Mouse (Mus musculus) right cerebral cortex, postnatal 10 days (tissue): ENCODE results near the gene Krt87.

Experiments used
- DNase-seq, 2 experiments: peaks; one replicate each; pipeline ENCODE4 v3.0.0; 2021; ENCODE audit warnings: low spot score in 2 of 2

Krt87 gene

GRCm38 (mm10) chr15:101418950-101419349 is 19.7 kb downstream of the Krt87 start:
- peak in 1 of 2 experiments; percentile 66 for DNase-seq

- DNase-seq: no peak
Observed at GRCm38 (mm10) chr15:101414807-101415565, 23.6 kb downstream of the Krt87 start.

- no peak for DNase-seq
Observed at GRCm38 (mm10) chr15:101413916-101414635, 24.5 kb downstream of the Krt87 start.

GRCm38 (mm10) chr15:101412188-101412587 is 26.4 kb downstream of the Krt87 start:
- no peak for DNase-seq

- no peak for DNase-seq
Observed at GRCm38 (mm10) chr15:101410775-101411174, 27.8 kb downstream of the Krt87 start, which contains the start of gene Krt7. Gene Krt7 (plus strand): TSS chr15:101411043.

GRCm38 (mm10) chr15:101398269-101398668 is 40.3 kb downstream of the Krt87 start:
- DNase-seq: no peak

- DNase-seq: no peak
Observed at GRCm38 (mm10) chr15:101397683-101398082, 40.9 kb downstream of the Krt87 start.

GRCm38 (mm10) chr15:101396921-101397320 is 41.7 kb downstream of the Krt87 start:
- DNase-seq: no peak

- no peak for DNase-seq
Observed at GRCm38 (mm10) chr15:101396466-101396865, 42.1 kb downstream of the Krt87 start.

GRCm38 (mm10) chr15:101394908-101395307 is 43.7 kb downstream of the Krt87 start:
- DNase-seq: no peak

- DNase-seq: no peak
Observed at GRCm38 (mm10) chr15:101392251-101392650, 46.4 kb downstream of the Krt87 start.

- no peak for DNase-seq
Observed at GRCm38 (mm10) chr15:101390203-101390602, 48.4 kb downstream of the Krt87 start.

GRCm38 (mm10) chr15:101388034-101388541 is 50.5 kb downstream of the Krt87 start:
- DNase-seq: no peak

- DNase-seq: no peak
Observed at GRCm38 (mm10) chr15:101387176-101387575, 51.4 kb downstream of the Krt87 start.

- no peak for DNase-seq
Observed at GRCm38 (mm10) chr15:101385064-101385463, 53.5 kb downstream of the Krt87 start.

GRCm38 (mm10) chr15:101384610-101385009 is 54.0 kb downstream of the Krt87 start:
- DNase-seq: no peak

GRCm38 (mm10) chr15:101382811-101383210 is 55.8 kb downstream of the Krt87 start:
- no peak for DNase-seq

- DNase-seq: no peak
Observed at GRCm38 (mm10) chr15:101381758-101382157, 56.8 kb downstream of the Krt87 start.
